Mouse (Mus musculus) intestine, postnatal 0 days (tissue): Measurements from ENCODE around the gene Frmd4a. TPM values are rescaled to one million over a fixed set of nuclear protein-coding genes. Genes with fewer than 3 reads are reported as not detected.

Experiments used
- ATAC-seq: fragments of 200-750 bp; cut with Nextera tagmentation; 2 replicates; pipeline ENCODE4 v1.8.0; 2017; ENCODE audit warnings: mild to moderate bottlenecking, moderate TSS enrichment, moderate library complexity
- H3K27ac ChIP-seq: fragments of 300-500 bp; sonication (generic); 2 replicates; pipeline ENCODE4 v1.5.1; 2014; ENCODE audit warnings: mild to moderate bottlenecking, low read depth, low read length, moderate library complexity
- H3K27me3 ChIP-seq: fragments of 300-500 bp; sonication (generic); replicated peaks from 2 replicates; pipeline ENCODE4 v1.6.1; 2014; ENCODE audit warnings: low read length, mixed read lengths; ENCODE audit not compliant: control insufficient read depth, insufficient read depth
- H3K36me3 ChIP-seq: fragments of 300-500 bp; sonication (generic); 2 replicates; pipeline ENCODE4 v1.6.1; 2014; ENCODE audit warnings: mild to moderate bottlenecking, moderate library complexity; ENCODE audit not compliant: control insufficient read depth, insufficient read depth
- H3K4me1 ChIP-seq: fragments of 300-500 bp; sonication (generic); replicated peaks from 2 replicates; pipeline ENCODE4 v1.6.1; 2014; ENCODE audit warnings: antibody characterized with exemption, low read length, mixed read lengths; ENCODE audit not compliant: control insufficient read depth, insufficient read depth
- H3K4me2 ChIP-seq: fragments of 300-500 bp; sonication (generic); replicated peaks from 2 replicates; pipeline ENCODE4 v1.6.1; 2014; ENCODE audit warnings: low read depth, mild to moderate bottlenecking, moderate library complexity
- H3K4me3 ChIP-seq: fragments of 300-500 bp; sonication (generic); 2 replicates; pipeline ENCODE4 v1.5.1; 2014; ENCODE audit warnings: low read depth, low read length
- H3K9ac ChIP-seq: fragments of 300-500 bp; sonication (generic); 2 replicates; pipeline ENCODE4 v1.6.1; 2014; ENCODE audit warnings: mild to moderate bottlenecking, low read depth, low read length
- H3K9me3 ChIP-seq: fragments of 300-500 bp; sonication (generic); 2 replicates; pipeline ENCODE4 v1.6.1; 2016; ENCODE audit warnings: mixed run types; ENCODE audit not compliant: control insufficient read depth
- CTCF ChIP-seq: sonication (generic); IDR thresholded peaks from 2 replicates; pipeline ENCODE4 v1.5.1; 2016; ENCODE audit warnings: low read depth, mild to moderate bottlenecking, control low read depth, antibody characterized with exemption, moderate library complexity
- WGBS: fragments of 180-500 bp; shearing (Covaris S2); extraction: QIAGEN DNeasy Blood & Tissue Kit; methylation state at CpG from one replicate; pipeline ENCODE4 v1.1.7; 2014; 5-methylcytosine and 5-hydroxymethylcytosine counted together
- polyA plus RNA-seq: library from polyadenylated mRNA; unstranded; fragments of >200 nt; fragmentation: Nextera tagmentation; extraction: Ambion mirVana; gene quantifications from 2 replicates; pipeline ENCODE4 v1.2.1, GENCODE M21; 2015

Frmd4a gene
- polyA plus RNA-seq, 1 experiment from 2014 or later: 4.5 TPM

GRCm38 (mm10) chr2:4413596-4414335 lies 396.2 kb downstream of the Frmd4a start:
- no peak for TF ChIP-seq CTCF
- ATAC-seq: no peak
- Histone ChIP-seq H3K4me1 (no peaks in the 10 kb centered on the region), H3K36me3 (no peaks in the 10 kb centered on the region), H3K27ac (no peak overlapping the region), H3K9me3 (no peaks in the 10 kb centered on the region), H3K4me3 (no peak overlapping the region), H3K27me3 (no peaks in the 10 kb centered on the region), H3K4me2 (no peak overlapping the region), H3K9ac (no peak overlapping the region)
- WGBS: 77% methylated on average over 16 of the region's 16 CpGs

- 92% methylated on average over 4 of the region's 4 CpGs for WGBS
Observed at GRCm38 (mm10) chr2:4420679-4421312, 403.3 kb downstream of the Frmd4a start.

GRCm38 (mm10) chr2:4421757-4422156 lies 404.2 kb downstream of the Frmd4a start:
- WGBS: 39% methylated on average over 2 of the region's 2 CpGs

More at GRCm38 (mm10) chr2:4420679-4421312, 403.3 kb downstream of the Frmd4a start:
- Histone ChIP-seq H3K9ac (no peak overlapping the region), H3K36me3 (no peaks in the 10 kb centered on the region), H3K9me3 (no peaks in the 10 kb centered on the region), H3K4me1 (no peaks in the 10 kb centered on the region), H3K4me2 (no peak overlapping the region), H3K27me3 (no peaks in the 10 kb centered on the region), H3K4me3 (no peak overlapping the region), H3K27ac (no peak overlapping the region)
- no peak for ATAC-seq
- no peak for TF ChIP-seq CTCF

GRCm38 (mm10) chr2:4423896-4424295 lies 406.4 kb downstream of the Frmd4a start:
- H3K27ac ChIP-seq: no peak overlapping the region
- H3K9me3 ChIP-seq: no peaks in the 10 kb centered on the region
- no peak overlapping the region for H3K9ac ChIP-seq
- H3K27me3 ChIP-seq: no peaks in the 10 kb centered on the region
- H3K4me1 ChIP-seq: no peaks in the 10 kb centered on the region
- no peak overlapping the region for H3K4me2 ChIP-seq
- whole genome bisulfite sequencing: 75% methylated on average over 6 of the region's 6 CpGs
- no peaks in the 10 kb centered on the region for H3K36me3 ChIP-seq
- no peak for TF ChIP-seq CTCF
- no peak for ATAC-seq
- H3K4me3 ChIP-seq: no peak overlapping the region

More at GRCm38 (mm10) chr2:4421757-4422156, 404.2 kb downstream of the Frmd4a start:
- Histone ChIP-seq H3K4me1 (no peaks in the 10 kb centered on the region), H3K36me3 (no peaks in the 10 kb centered on the region), H3K4me3 (no peak overlapping the region), H3K9ac (no peak overlapping the region), H3K27ac (no peak overlapping the region), H3K4me2 (no peak overlapping the region), H3K27me3 (no peaks in the 10 kb centered on the region), H3K9me3 (no peaks in the 10 kb centered on the region)
- ATAC-seq: no peak
- TF ChIP-seq CTCF: no peak

- no peaks in the 10 kb centered on the region for H3K4me1 ChIP-seq
- ATAC-seq: no peak
- H3K4me2 ChIP-seq: no peak overlapping the region
- no peaks in the 10 kb centered on the region for H3K27me3 ChIP-seq
- no peaks in the 10 kb centered on the region; the same call in 1 of the 2 replicates for H3K36me3 ChIP-seq
- no peak overlapping the region; the same call in 1 of the 2 replicates for H3K27ac ChIP-seq
- H3K9me3 ChIP-seq: no peaks in the 10 kb centered on the region
- no peak for TF ChIP-seq CTCF
- 72% methylated on average over 7 of the region's 7 CpGs for whole genome bisulfite sequencing
- H3K4me3 ChIP-seq: no peak overlapping the region
- no peak overlapping the region for H3K9ac ChIP-seq
Observed at GRCm38 (mm10) chr2:4428407-4428855, 410.9 kb downstream of the Frmd4a start.

- H3K4me1 ChIP-seq: no peaks in the 10 kb centered on the region
- 56% methylated on average over 4 of the region's 4 CpGs for WGBS
- no peaks in the 10 kb centered on the region for H3K27me3 ChIP-seq
- no peak for ATAC-seq
- H3K4me3 ChIP-seq: no peak overlapping the region
- no peaks in the 10 kb centered on the region; the same call in 1 of the 2 replicates for H3K36me3 ChIP-seq
- no peaks in the 10 kb centered on the region for H3K9me3 ChIP-seq
- H3K27ac ChIP-seq: no peak overlapping the region
- H3K4me2 ChIP-seq: no peak overlapping the region
- no peak overlapping the region for H3K9ac ChIP-seq
- TF ChIP-seq CTCF: no peak
Observed at GRCm38 (mm10) chr2:4433119-4433518, 415.6 kb downstream of the Frmd4a start.
